ENCODE assay signal across 8 mouse cellular contexts in the genomic region with DNA sequence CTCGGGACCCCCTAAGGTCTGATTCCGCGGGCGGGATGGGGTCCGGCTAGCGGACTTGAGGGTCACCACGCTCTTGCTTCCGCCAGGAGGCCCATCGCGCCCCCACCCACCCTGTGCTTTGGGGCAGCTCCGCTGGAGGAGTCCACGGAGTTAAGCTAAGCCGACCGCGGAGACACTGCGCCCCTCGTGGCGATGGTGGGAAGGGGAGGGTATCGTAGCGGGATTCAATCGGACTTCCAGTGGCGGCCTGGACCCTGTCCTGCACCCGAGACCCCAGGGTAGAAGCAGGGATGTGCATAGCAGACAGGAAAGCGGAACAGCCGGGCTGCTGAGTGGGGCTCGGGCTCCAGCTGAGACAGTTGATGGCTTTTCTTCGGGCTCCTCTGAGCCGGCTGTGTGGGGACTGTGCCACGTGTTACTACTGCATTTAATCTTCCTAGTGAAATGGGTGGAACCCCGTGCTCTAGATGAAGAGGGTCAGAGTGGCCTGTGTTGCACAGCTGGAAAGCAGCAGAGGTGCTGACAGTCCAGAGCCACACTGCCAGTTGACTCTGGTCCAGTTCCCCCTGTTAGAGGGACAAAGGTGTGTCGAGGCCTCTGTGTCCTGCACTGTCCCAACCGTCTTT. TPM values are rescaled to one million over a fixed set of nuclear protein-coding genes. Genes with fewer than 3 reads are reported as not detected.
A peak's percentile ranks its signal among the peaks of the same experiment; 100 is the strongest.
DNase-seq lines count a peak whose midpoint lies in the region; ATAC-seq and TF ChIP-seq lines count a peak whose summit lies in the region.

No protein-coding gene starts in this region.

- no peaks in the 10 kb centered on the region for H3K27me3 ChIP-seq in cerebellum, adult 2 months (ENCODE audit: control insufficient read depth, insufficient read depth, low read length)
- peaks cover 83% of the 10 kb centered on the region for H3K27me3 ChIP-seq in hindbrain, embryonic 10.5 days (ENCODE audit: insufficient read depth, poor library complexity, severe bottlenecking)

- 6% methylated on average over 32 of the region's 32 CpGs for WGBS in cerebellum, adult 2 months
- 5% methylated on average over 32 of the region's 32 CpGs for WGBS in hindbrain, embryonic 10.5 days

- peaks cover 9% of the 10 kb centered on the region; the same call in 1 of the 2 replicates for H3K4me1 ChIP-seq in cerebellum, adult 2 months (ENCODE audit: control insufficient read depth, insufficient read depth, low read length)
- H3K4me1 ChIP-seq in hindbrain, embryonic 10.5 days (replicated peaks): peaks cover 62% of the 10 kb centered on the region

- H3K4me3 ChIP-seq in cerebellum, adult 2 months (replicated peaks; ENCODE audit: insufficient read depth, low read depth, low read length): peak overlapping the region; percentile 56
- H3K4me3 ChIP-seq in hindbrain, embryonic 10.5 days: peak overlapping the region; percentile 64

- DNase-seq in MN1 (ENCODE audit: low spot score): peak; percentile 91
- peak; percentile 74 to 86 for DNase-seq in cerebellum, adult 2 months
- DNase-seq in hindbrain, embryonic 10.5 days (ENCODE audit: low spot score): peak; percentile 87
- peak; percentile 40 for DNase-seq in layer of hippocampus, adult 9-11 months
- DNase-seq in lung, postnatal 10 days: peak; percentile 83
- DNase-seq in ovary, postnatal 36 days (ENCODE audit: low spot score): peak; percentile 74
- DNase-seq in urinary bladder, postnatal 10 days (ENCODE audit: low spot score): peak; percentile 20

- no peak for TF ChIP-seq POLR2A in cerebellum, adult 2 months (IDR thresholded peaks at IDR 0.05; ENCODE audit: borderline replicate concordance, insufficient read depth, low read length)

- no peak overlapping the region for H3K27ac ChIP-seq in cerebellum, adult 2 months (ENCODE audit: insufficient read depth, low read length)
- peak overlapping the region; percentile 75 for H3K27ac ChIP-seq in hindbrain, embryonic 10.5 days

- TF ChIP-seq CTCF in cerebellum, adult 2 months (IDR thresholded peaks at IDR 0.05; ENCODE audit: borderline replicate concordance, insufficient read depth, low read depth, low read length): peak; percentile 79

- ATAC-seq in frontal cortex, adult (ENCODE audit: low TSS enrichment): peak; percentile 80

- H3K9me3 ChIP-seq in hindbrain, embryonic 10.5 days: no peaks in the 10 kb centered on the region

- no peaks in the 10 kb centered on the region for H3K36me3 ChIP-seq in hindbrain, embryonic 10.5 days

RNA-seq across cellular contexts. Expression of gene Zfpm1, which starts 51.1 kb away (rescaled TPM):
- 19.6 and 20.1 TPM in 2 replicates for polyA plus RNA-seq in cerebellum, adult 2 months (2012; rRNA removed)
- polyA plus RNA-seq in hindbrain, embryonic 10.5 days (2016; fragmentation: Nextera tagmentation; extraction: Ambion mirVana): 1.6 and 2.4 TPM in 2 replicates

Comparison
In these comparisons a context has a peak if more than half of its experiments do, and no peak if none do; other contexts are left out.
1. DNase-seq: peak in every context shown above with its lines; median percentile 91 in MN1; 87 in hindbrain, embryonic 10.5 days; 83 in lung, postnatal 10 days; 80 in cerebellum, adult 2 months; 74 in ovary, postnatal 36 days; 40 in layer of hippocampus, adult 9-11 months; 20 in urinary bladder, postnatal 10 days.